Mouse (Mus musculus): Measurements from ENCODE around the gene Mstn. TPM values are rescaled to one million over a fixed set of nuclear protein-coding genes. Genes with fewer than 3 reads are reported as not detected.
A peak's percentile ranks its signal among the peaks of the same experiment; 100 is the strongest.

The Mstn gene
- not detected in 2 replicates for total RNA-seq (2017)

DNA sequence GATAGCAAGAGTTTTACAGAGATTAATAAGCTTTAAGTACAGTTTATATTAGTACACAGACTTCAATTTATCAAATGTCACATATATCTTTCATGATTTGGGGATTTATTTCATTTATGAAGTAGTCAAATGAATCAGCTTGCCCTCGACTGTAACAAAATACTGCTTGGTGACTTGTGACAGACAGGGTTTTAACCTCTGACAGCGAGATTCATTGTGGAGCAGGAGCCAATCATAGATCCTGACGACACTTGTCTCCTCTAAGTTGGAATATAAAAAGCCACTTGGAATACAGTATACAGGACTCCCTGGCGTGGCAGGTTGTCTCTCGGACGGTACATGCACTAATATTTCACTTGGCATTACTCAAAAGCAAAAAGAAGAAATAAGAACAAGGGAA is at the start of gene Mstn:
TSS of gene Mstn (plus strand) at position 301 of the 400 bp plus-strand sequence.
- ATAC-seq (replicated peaks; ENCODE audit: low read depth, poor library complexity, severe bottlenecking): no peak

DNA sequence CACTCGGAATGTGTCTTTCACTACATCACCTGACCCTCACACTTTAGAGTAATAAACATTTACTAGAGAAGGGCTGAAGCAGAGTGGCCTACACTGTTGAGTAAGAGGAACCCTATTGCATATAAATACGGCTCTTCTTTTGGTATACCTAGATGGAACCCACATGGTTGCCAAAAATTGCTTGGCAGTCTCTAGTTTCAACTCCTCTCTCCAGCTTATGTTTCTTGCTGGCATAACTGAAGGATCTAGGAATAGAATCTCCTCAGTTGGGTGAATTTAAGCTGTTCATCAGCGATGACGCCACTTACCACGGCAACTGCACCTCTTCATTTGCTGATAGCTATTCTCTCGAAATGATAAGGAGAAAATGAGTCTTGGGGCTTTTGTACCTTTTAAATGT is 46.7 kb upstream of the Mstn start:
- no peak for ATAC-seq (replicated peaks; ENCODE audit: low read depth, poor library complexity, severe bottlenecking)

DNA sequence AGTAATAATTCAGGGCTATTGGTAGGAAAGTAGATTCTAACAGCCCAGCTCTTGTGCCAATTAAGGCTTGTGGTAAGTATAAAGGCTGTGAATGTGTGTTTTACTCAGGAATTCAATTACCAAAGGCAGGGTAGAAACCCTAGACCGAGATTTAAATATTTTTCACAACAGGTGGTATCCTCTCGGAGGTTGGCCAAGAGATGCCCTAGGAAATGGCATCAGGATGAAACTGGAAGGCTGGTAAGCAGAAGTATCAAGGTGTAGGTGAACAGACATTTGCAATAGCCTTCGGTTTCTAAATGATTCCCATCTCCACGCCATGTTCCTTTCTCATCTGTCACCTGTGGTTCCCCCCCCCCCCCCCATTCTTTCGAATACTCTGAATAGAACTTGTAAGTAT is 45.8 kb upstream of the Mstn start:
- ATAC-seq (replicated peaks; ENCODE audit: low read depth, poor library complexity, severe bottlenecking): no peak

DNA sequence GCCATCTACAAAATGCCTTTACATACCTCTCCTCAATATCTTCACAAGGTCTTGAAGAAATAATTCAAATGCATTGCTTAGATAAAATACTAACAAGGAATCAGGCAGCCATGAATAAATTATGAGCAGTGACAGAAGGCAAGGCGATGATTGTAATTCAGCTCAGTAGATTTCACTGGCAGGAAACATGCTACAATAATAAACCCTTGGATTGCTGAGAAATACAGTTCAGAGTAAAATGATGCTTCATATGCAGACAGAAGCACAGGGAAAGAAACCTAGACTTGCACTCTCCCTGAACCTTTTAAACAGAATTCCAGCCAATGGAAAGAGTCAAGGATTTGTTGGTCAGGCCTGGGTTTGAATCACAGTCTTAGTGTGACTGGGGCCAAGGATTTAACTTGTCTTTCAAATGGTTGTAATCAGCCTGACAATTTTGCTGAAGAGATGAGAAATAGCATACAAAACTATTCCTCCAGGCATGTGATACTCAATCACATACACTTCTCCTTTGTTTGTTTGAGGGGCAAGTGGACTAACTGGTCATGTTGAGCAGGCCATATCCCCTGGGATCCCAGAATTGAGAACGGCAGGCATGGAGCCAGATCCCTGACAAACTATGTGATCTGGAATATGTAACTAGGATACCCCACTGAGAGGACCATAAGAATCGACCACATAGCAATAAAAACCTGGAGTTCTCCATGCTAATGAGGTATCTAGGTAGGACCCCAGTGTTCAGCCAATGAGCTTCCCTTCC is 42.5 kb upstream of the Mstn start:
- no peak for ATAC-seq (replicated peaks; ENCODE audit: low read depth, poor library complexity, severe bottlenecking)

DNA sequence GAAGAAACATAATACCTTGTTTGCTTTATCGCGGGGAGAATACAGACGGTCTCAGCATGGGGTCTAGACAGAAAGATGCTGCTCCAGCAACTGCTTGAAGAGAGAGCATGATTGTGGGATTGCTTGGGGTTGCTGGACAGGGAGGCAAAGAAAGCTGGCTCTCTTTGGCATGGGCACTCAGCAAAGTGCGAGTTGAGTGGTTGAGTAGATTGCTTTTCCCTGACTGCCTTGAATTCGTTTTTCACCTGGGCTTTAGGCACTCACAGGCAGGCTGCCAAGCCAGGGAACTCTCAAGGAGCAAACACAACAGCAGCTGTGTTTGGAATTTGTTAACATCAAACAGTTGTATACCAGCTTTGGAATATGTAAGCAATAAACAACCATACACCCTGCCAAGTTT is 41.4 kb upstream of the Mstn start, which contains the start of gene 1700019D03Rik:
TSS of gene 1700019D03Rik (minus strand) at position 101 of the 400 bp plus-strand sequence.
- no peak for ATAC-seq (replicated peaks; ENCODE audit: low read depth, poor library complexity, severe bottlenecking)

DNA sequence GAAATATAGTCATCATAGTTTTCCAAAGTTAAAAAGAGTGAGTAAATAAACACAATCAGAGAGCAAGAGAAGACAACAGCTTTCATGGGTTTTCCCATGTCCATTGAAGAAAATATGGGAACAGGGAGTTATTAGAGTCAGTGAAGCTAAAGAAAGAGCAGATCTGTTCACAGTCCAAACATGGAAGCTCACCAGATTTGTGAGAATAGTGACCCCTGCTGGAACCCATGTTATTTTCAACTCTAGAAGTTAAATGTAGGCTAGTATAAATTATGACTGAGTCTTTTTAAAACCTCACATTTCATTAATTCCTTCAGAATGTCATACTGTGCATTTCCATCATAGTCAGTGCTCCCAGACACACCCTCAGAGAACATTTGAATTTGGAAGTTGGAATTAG is 28.9 kb upstream of the Mstn start:
- ATAC-seq (replicated peaks; ENCODE audit: low read depth, poor library complexity, severe bottlenecking): 0 out of 2 replicates have a peak, but pooled peaks have one; percentile 52

DNA sequence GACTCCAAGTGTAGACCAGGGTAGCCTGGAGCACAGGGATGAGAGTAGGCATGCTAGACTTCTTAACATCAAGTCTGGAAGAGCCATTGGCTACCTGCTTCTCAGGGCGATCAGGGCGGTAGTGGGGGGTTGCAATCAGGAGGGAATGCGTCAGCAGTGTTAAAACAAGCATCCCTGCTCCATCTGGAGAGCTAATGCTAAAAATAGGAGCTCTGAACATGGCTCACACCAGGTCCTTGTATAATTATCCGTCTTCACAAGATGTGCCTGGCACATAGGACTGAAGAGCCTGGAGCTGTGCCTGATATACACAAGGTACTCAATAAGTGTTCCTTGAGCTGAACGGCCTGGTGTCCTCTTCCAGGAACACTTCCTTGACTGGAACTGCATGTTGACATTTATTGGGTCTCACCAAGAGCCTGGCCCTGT is 24.0 kb upstream of the Mstn start:
- ATAC-seq (replicated peaks; ENCODE audit: low read depth, poor library complexity, severe bottlenecking): no peak

DNA sequence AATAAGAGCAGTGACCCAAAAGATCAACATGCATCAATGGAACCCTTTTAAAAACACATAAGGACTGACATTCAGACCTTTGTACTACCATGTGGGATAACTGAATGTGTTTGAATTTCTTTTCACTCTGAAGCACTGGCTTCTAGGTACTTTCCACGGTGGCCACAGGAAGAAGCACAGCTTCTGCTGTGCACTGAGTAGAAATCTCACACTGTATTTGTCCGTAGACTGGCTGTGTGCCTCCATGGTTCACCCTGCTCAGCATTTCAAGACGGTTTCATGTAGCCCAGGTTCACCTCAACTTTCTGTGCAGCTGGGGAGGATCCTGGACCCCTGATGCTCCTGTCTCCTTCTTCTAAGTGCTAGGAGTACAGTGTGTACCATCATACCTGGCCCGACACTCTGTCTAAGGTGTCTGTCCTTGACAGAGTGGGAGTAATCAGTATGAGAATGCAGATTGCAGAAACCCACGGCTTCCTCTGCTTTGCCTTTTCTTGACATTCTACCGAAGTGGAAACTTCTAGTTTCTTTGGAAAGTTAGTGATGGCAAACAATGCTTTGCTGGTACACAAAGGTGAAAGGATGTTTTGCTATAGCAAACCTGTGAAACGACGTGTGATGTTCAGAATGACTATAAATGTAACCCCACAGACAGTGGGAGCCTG is 11.5 kb upstream of the Mstn start:
- no peak for ATAC-seq (replicated peaks; ENCODE audit: low read depth, poor library complexity, severe bottlenecking)

DNA sequence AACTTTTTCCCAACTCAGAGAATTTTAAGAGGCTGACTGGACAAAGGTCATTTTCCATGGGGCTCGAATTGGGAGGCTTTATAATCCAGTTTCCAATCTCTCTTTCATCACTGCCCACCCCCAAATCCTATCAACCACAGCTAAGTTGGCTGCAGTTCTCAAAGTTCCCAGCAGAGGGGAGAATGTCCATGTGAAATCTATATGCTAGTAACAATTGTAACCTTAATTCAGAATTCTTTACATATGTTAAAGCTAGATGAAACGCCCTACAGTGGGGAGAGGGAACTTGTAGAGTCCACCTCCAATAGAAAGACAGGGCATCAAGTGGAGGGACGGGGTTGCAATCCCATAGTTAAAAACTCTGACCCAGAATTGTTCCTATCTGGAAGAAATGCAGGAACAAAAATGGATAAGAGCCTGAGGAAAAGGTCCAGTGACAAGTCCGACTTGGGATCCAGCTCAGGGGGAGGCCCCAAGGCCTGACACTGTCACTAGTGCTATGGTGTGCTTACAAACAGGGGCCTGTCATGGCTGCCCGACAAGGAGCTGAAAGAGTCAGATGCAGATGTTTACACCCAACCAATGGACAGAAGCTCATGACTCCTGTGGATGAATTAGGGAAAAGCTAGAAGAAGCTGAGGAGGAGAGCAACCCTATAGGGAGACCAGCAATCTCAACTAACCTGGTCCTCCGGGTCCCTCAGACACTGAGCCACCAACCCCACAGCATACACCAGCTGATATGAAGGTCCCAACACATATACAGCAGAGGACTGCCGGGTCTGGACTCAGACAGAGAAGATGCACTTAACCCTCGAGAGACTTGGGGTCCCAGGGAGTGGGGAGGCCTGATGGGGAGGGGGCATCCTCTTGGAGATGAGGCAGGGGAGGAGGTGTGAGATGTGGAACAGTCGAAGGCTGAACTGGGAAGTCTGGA is 8.1 kb upstream of the Mstn start:
- peak; percentile 80 for ATAC-seq (replicated peaks; ENCODE audit: low read depth, poor library complexity, severe bottlenecking)

DNA sequence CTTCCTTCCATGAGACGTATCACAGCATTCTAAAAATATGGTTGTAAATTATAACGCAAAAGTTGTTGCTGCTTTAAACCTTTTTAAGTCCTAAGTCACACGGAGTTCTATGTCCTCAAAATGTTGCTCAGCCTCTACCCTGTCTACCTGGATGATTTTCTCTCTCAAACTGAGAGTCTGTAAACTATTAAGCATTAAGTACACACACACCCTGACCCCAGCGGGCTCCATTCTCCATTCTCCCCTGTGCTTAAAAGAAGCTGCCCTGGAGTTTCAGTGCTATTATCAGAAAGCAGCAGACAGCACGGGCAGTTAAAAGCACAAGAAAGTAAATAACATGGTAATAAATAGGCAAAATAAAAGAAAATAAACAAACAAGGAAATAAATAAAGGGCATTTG is 2.3 kb upstream of the Mstn start:
- ATAC-seq (replicated peaks; ENCODE audit: low read depth, poor library complexity, severe bottlenecking): no peak

DNA sequence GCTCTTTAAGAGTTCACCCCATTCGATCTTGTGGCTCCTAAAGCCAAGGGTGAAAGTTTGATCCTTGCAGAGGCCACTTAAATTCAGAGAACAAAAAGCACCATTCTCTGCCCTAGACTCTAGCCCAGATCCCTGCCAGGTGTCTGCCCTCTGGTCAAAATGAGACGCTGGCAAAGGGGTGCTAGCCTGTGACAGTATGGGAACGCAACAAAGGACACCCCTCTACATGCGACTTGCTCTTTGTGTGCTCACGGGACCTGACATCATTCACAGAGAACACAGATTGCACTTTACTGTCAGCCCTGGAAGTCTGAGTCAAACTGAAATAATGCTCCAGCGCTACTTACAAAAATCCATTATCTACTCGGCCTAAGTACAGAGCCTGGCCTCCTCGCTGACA is 941 bp upstream of the Mstn start:
- no peak for ATAC-seq (replicated peaks; ENCODE audit: low read depth, poor library complexity, severe bottlenecking)

DNA sequence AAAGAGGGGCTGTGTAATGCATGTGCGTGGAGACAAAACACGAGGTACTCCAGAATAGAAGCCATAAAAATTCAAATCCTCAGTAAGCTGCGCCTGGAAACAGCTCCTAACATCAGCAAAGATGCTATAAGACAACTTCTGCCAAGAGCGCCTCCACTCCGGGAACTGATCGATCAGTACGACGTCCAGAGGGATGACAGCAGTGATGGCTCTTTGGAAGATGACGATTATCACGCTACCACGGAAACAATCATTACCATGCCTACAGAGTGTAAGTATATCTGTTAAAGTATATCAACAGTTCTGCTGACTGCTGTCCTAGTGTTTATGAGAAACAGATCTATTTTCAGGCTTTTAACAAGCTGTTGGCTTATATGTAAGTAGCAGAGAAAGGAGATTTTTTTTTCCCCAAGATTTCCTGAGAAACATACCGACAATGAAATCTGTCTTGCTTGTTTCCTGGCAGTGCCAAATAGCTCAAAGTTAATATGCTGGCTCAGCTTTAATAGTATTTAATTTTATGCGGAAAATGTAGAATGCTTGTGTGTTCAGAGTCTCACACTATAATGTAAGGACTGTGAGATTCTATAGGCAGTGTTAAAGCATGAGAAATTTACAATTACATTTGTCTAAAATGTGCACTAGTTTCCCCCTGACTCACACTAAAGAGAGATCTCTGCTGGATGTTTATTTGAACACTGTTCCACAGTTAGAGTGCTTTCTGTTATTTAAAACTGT is 600 bp downstream of the Mstn start:
- no peak for ATAC-seq (replicated peaks; ENCODE audit: low read depth, poor library complexity, severe bottlenecking)

DNA sequence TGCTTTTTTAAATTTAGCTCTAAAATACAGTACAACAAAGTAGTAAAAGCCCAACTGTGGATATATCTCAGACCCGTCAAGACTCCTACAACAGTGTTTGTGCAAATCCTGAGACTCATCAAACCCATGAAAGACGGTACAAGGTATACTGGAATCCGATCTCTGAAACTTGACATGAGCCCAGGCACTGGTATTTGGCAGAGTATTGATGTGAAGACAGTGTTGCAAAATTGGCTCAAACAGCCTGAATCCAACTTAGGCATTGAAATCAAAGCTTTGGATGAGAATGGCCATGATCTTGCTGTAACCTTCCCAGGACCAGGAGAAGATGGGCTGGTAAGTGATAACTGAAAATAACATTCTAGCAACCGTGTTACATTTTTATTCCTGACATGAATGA is 2.5 kb downstream of the Mstn start:
- ATAC-seq (replicated peaks; ENCODE audit: low read depth, poor library complexity, severe bottlenecking): no peak

DNA sequence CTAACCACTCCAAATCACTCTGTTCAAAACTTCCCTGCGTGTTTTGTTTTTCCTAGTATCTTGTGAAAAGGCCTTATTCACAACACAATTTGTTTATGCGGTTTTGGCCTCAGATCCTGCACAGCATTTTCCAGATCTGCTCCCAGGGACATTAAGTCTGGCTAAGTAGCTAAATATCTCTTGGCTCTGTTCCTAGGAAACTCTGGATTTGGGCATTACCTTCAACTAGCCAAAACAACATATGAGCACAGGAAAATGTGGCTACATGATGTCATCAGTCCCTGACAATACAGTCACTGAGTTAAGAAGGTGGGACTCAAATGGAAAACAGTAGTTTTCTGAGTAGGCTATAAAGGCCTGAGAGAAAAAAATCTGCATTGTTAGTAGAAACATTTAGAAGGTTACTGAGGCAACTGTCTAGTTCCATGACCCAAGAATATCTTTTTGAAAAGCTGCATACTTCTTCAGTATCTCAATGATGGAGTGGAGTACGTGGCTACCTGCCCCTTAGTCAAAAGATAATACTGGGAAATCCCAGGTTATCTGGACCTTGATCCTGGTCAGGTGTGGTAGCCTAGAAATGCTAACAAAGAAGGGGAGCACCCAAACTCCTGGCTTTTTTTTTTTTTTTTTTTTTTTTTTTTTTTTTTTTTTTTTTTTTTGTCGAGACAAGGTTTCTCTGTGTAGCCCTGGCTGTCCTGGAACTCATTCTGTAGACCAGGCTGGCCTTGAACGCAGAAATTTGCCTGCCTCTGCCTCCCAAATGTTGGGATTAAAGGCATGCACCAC is 8.5 kb downstream of the Mstn start:
- ATAC-seq (replicated peaks; ENCODE audit: low read depth, poor library complexity, severe bottlenecking): no peak

DNA sequence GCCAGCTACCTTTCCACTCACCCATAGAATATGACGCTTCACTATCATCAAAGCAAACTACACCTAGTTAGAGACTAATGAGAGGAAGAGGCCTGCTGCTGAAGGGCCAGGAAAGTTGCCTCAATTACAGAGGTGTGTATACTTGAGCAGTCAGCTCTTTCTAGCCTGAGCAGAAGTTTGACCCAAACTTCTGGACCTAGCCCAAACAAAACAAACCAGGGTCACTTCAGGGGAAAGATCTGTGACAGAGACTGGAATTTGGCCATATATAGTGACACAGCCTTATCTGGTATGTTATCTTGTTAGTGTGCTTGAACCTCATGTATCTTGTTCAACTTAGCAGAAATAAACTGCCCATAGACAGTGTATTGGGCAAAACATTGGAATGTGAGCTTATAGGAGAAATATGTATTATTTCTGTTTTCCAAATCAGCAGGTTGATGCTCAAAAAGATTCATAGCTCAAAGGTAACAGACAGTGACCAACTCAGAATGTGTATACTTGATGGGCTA is 9.3 kb downstream of the Mstn start:
- no peak for ATAC-seq (replicated peaks; ENCODE audit: low read depth, poor library complexity, severe bottlenecking)

DNA sequence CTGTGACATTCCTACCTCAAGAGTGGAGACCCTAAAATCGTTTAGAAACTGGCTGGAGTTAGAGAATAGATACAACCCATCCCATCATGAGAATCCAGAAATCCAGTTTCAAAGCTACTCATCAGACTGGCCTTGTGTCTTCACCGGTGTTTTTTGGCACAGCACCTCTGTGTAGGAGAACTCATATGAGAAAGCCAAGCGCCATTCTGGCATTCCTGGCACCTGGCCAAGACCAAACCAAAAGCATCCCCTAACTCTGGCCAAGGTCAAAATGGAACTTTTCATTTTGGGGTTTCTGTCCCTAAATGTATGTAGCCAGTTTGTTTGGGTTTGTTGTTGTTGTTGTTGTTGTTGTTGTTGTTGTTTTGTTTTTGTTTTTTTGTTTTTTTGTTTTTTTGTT is 15.2 kb downstream of the Mstn start:
- ATAC-seq (replicated peaks; ENCODE audit: low read depth, poor library complexity, severe bottlenecking): no peak

DNA sequence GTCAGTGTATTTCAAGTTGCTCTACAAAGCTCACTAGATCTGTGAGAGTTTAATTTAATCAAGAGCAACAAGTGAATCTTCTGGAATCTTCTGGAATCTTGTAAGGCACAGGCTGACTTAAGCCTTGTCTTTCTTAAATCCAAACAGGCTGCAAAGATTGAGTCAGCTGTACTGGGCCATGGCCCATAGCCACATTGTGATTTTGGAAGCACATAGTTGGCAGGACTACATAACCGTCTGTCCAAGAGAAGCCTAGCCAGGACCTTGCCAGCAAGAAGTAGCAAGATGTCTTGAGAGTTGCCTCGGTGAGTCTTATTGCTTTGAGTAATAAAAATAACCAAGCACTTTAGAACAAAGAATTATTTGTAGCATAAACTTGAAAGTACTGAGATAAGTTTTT is 18.4 kb downstream of the Mstn start:
- ATAC-seq (replicated peaks; ENCODE audit: low read depth, poor library complexity, severe bottlenecking): no peak

DNA sequence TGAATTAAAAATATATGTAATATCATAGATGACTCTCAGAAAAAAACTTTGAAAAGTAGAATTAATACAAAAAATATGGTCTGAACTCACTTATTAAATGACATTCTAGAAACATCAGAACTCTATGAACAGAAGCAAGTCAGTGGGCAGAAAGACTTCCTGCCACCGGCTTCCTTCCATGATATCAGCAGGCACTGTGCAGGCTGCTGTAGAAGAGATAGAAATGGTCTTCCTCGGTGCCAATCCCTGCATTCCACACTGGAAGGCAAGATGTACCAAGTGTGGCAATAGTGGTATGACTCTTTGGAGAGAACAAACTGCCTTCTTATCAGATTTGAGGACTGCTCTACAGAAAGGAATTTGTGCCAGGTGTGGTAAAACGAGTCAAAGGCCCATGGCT is 19.2 kb downstream of the Mstn start:
- ATAC-seq (replicated peaks; ENCODE audit: low read depth, poor library complexity, severe bottlenecking): peak; percentile 73; the same call in 1 of the 2 replicates

DNA sequence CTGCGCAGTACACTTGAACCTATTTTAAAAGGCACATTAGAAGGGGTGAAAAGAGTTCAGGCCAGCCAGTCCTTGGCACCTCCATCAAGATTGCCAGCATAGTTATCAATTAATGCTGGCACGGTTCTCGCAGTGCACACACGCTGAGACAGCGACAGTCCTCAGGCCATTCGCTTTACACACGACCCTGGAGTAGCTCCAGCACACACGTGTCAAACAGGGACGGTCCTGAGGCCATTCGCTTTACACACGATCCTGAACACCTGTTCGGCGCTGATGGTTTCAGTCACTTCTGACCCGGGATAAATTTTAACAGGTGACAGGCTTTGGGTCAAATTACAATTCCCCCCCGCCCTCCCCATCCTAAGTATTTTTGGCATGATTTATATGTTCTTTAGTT is 23.8 kb downstream of the Mstn start:
- no peak for ATAC-seq (replicated peaks; ENCODE audit: low read depth, poor library complexity, severe bottlenecking)

Measured in common myeloid progenitor, adult 5-6 weeks (primary cell).